Mouse (Mus musculus) cortical plate, adult 2 months (tissue): ENCODE results near the gene Gale.

Experiments
- CTCF ChIP-seq: fragments of 200-500 bp; IDR thresholded peaks from 2 replicates; pipeline ENCODE4 v1.5.1; 2011; ENCODE audit warnings: mild to moderate bottlenecking, control low read depth, low read length; ENCODE audit not compliant: insufficient read depth; ENCODE audit errors: extremely low read depth
- POLR2A ChIP-seq: fragments of 200-500 bp; IDR thresholded peaks from 2 replicates; pipeline ENCODE4 v1.6.1; 2011; ENCODE audit warnings: mild to moderate bottlenecking, low read length, control low read depth; ENCODE audit not compliant: insufficient read depth; ENCODE audit errors: extremely low read depth

DNA sequence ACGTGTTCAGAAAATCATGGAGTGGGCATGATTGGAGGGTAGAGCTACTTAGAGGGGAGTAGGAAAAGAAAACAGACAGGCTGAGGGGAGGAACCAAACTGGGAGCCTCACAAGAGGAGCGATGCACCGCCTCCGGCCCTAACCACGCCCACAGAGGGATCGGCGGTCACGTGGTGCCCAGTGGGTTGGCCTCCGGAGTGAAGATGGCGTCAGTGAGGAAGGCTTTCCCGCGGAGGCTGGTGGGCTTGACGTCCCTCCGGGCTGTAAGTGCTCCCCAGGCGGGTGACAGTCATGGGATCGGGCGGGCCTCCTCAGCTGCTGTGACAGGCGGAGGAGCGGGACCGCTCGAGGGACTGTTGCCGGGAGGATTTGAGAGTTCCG, 17.3 kb upstream of the Gale start, which contains the start of gene Hmgcl:
- TF ChIP-seq POLR2A, result peak; percentile 98
- TF ChIP-seq CTCF, result no peak
